8 mouse cellular contexts compared by ENCODE assay signal in the genomic region with DNA sequence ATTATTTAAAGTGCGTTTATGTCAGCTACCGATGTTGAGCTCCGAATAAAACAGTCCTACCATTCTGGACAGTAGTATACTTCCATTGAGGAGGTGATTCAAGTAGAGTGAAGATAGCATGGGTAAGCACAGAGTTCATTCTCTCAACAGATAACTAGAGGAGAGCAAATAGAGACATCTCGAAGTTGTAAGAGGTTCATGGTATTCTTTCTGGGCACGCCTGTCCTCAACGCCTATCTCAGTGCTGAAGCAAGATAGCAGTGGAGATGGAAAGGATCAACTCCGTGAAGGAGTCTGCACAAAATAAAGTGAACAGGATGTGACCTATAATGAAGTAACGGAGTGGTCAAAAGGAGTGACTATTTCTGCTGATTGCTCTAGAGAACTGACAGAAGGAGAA. TPM values are rescaled to one million over a fixed set of nuclear protein-coding genes. Genes with fewer than 3 reads are reported as not detected.
DNase-seq lines count a peak whose midpoint lies in the region; ATAC-seq and TF ChIP-seq lines count a peak whose summit lies in the region.

No protein-coding gene starts in this region.

- no peaks in the 10 kb centered on the region for H3K27me3 ChIP-seq in forebrain, embryonic 12.5 days
- no peaks in the 10 kb centered on the region for H3K27me3 ChIP-seq in liver, embryonic 14.5 days (ENCODE audit: control insufficient read depth, insufficient read depth, low read length)

- no peak overlapping the region; the same call in 1 of the 2 replicates for H3K27ac ChIP-seq in forebrain, embryonic 12.5 days
- no peak overlapping the region; the same call in 1 of the 2 replicates for H3K27ac ChIP-seq in liver, embryonic 14.5 days

- H3K4me3 ChIP-seq in forebrain, embryonic 12.5 days (replicated peaks) = peak overlapping the region; percentile 65
- H3K4me3 ChIP-seq in liver, embryonic 14.5 days (ENCODE audit: insufficient read depth in 1 of 2, low read depth in 2 of 2, low read length in 2 of 2) = peak overlapping the region; percentile 83 to 96

- H3K4me2 ChIP-seq in forebrain, embryonic 12.5 days = peak overlapping the region; percentile 85
- H3K4me2 ChIP-seq in liver, embryonic 14.5 days (ENCODE audit: low read depth) = peak overlapping the region; percentile 87

- ATAC-seq in frontal cortex, adult (ENCODE audit: low TSS enrichment) = 0 out of 2 replicates have a peak, but pooled peaks have one; percentile 12
- 0 out of 2 replicates have a peak, but pooled peaks have one; percentile 14 for ATAC-seq in forebrain, embryonic 12.5 days (ENCODE audit: low FRiP score)
- ATAC-seq in liver, embryonic 14.5 days (ENCODE audit: insufficient read depth) = 0 out of 2 replicates have a peak, but pooled peaks have one; percentile 12

- H3K9me3 ChIP-seq in forebrain, embryonic 12.5 days = no peaks in the 10 kb centered on the region
- H3K9me3 ChIP-seq in liver, embryonic 14.5 days (ENCODE audit: control insufficient read depth, low read length) = no peaks in the 10 kb centered on the region

- 31% methylated on average over 8 of the region's 8 CpGs for WGBS in forebrain, embryonic 12.5 days
- 6% methylated on average over 8 of the region's 8 CpGs for WGBS in liver, embryonic 14.5 days (ENCODE audit: insufficient replicate concordance)

- peaks cover 6% of the 10 kb centered on the region; the same call in 1 of the 2 replicates for H3K36me3 ChIP-seq in forebrain, embryonic 12.5 days (replicated peaks)
- no peaks in the 10 kb centered on the region for H3K36me3 ChIP-seq in liver, embryonic 14.5 days (replicated peaks; ENCODE audit: control insufficient read depth, insufficient read depth, low read depth)

- TF ChIP-seq CTCF in liver, embryonic 14.5 days (IDR thresholded peaks at IDR 0.05; ENCODE audit: low read depth) = no peak

- DNase-seq in frontal cortex, postnatal 25 days (ENCODE audit: low spot score in 2 of 2) = no peak
- DNase-seq in A20 (ENCODE audit: low read depth, low spot score) = peak; percentile 53
- DNase-seq in liver, embryonic 14.5 days (ENCODE audit: low read depth in 3 of 3, low spot score in 3 of 3) = no peak
- DNase-seq in testis, postnatal 10 days (ENCODE audit: low spot score) = no peak
- no peak for DNase-seq in T-cell, adult 2 months (ENCODE audit: low spot score)
- DNase-seq in layer of hippocampus, adult 18-20 months (ENCODE audit: low spot score in 2 of 2) = no peak

- TF ChIP-seq EP300 in liver, embryonic 14.5 days (IDR thresholded peaks at IDR 0.05; ENCODE audit: low read depth) = no peak

- peak overlapping the region; percentile 78 for H3K9ac ChIP-seq in forebrain, embryonic 12.5 days
- H3K9ac ChIP-seq in liver, embryonic 14.5 days (replicated peaks) = peak overlapping the region; percentile 91

- H3K4me1 ChIP-seq in forebrain, embryonic 12.5 days = peaks cover 10% of the 10 kb centered on the region
- H3K4me1 ChIP-seq in liver, embryonic 14.5 days (replicated peaks; ENCODE audit: control insufficient read depth in 2 of 2, insufficient read depth in 2 of 2, low read length in 1 of 2) = peaks cover 9 to 17% of the 10 kb centered on the region in 2 experiments

RNA-seq across cellular contexts. Expression of a gene that starts 0.8 kb away (rescaled TPM):
- 38.9 and 39.4 TPM in 2 replicates for polyA plus RNA-seq in forebrain, embryonic 12.5 days (2016; fragmentation: Nextera tagmentation; extraction: Ambion mirVana)
- 6.5 and 12.0 TPM in 2 replicates for polyA plus RNA-seq in liver, embryonic 14.5 days (2012; rRNA removed)
- 28.3 and 29.3 TPM in 2 replicates for polyA plus RNA-seq in liver, embryonic 14.5 days (2014; fragmentation: Nextera tagmentation; extraction: Ambion mirVana)
- 10 to 100 TPM; 26.6 to 26.7 TPM for total RNA-seq in layer of hippocampus, adult 18-20 months (2021)

RNA-seq across cellular contexts. Expression of a gene that starts 13.6 kb away (rescaled TPM):
- 14.1 and 15.4 TPM in 2 replicates for polyA plus RNA-seq in forebrain, embryonic 12.5 days (2016; fragmentation: Nextera tagmentation; extraction: Ambion mirVana)
- 6.5 and 8.7 TPM in 2 replicates for polyA plus RNA-seq in liver, embryonic 14.5 days (2012; rRNA removed)
- polyA plus RNA-seq in liver, embryonic 14.5 days (2014; fragmentation: Nextera tagmentation; extraction: Ambion mirVana) = 17.2 and 19.3 TPM in 2 replicates
- total RNA-seq in layer of hippocampus, adult 18-20 months (2021) = 10 to 100 TPM; 10.9 to 11.5 TPM
